Mouse (Mus musculus): ENCODE results near the gene Pla2g12b. TPM values are rescaled to one million over a fixed set of nuclear protein-coding genes. Genes with fewer than 3 reads are reported as not detected.

Pla2g12b gene
- 0.72 TPM in 1 of 2 replicates, not detected in the other for polyA plus RNA-seq (2015; fragmentation: Nextera tagmentation; extraction: Ambion mirVana)

- WGBS, result 78% methylated on average over 21 of the region's 21 CpGs
- Histone ChIP-seq H3K4me1 (peaks cover 4% of the 10 kb centered on the region), H3K9ac (replicated peaks) (no peak within 1 kb of the TSS), H3K4me2 (no peak within 1 kb of the TSS), H3K27me3 (replicated peaks) (no peaks in the 10 kb centered on the region), H3K4me3 (replicated peaks) (no peak within 1 kb of the TSS), H3K36me3 (no peaks in the 10 kb centered on the region), H3K9me3 (replicated peaks) (0 out of 2 replicates have a peak, but pooled peaks cover 3% of the 10 kb centered on the region), H3K27ac (replicated peaks) (no peak within 1 kb of the TSS)
- ATAC-seq (ENCODE audit: low FRiP score), result no peak
Measured at GRCm38 (mm10) chr10:59402899-59403792, at the start of gene Pla2g12b. Gene Pla2g12b (plus strand): TSS chr10:59403660.

GRCm38 (mm10) chr10:59354120-59354519 is 49.3 kb upstream of the Pla2g12b start:
- Histone ChIP-seq H3K4me2 (no peak overlapping the region), H3K27me3 (replicated peaks) (no peaks in the 10 kb centered on the region), H3K4me1 (no peaks in the 10 kb centered on the region), H3K9ac (replicated peaks) (no peak overlapping the region), H3K9me3 (replicated peaks) (no peaks in the 10 kb centered on the region), H3K36me3 (peaks cover 40% of the 10 kb centered on the region), H3K4me3 (replicated peaks) (no peak overlapping the region), H3K27ac (replicated peaks) (no peak overlapping the region)
- 59% methylated on average over 12 of the region's 12 CpGs for WGBS
- no peak for ATAC-seq (ENCODE audit: low FRiP score)

- no peaks in the 10 kb centered on the region for H3K4me1 ChIP-seq
- no peak overlapping the region for H3K27ac ChIP-seq (replicated peaks)
- H3K4me2 ChIP-seq, result no peak overlapping the region
- no peak for ATAC-seq (ENCODE audit: low FRiP score)
- peaks cover 37% of the 10 kb centered on the region for H3K36me3 ChIP-seq
- no peak overlapping the region for H3K9ac ChIP-seq (replicated peaks)
- no peaks in the 10 kb centered on the region for H3K27me3 ChIP-seq (replicated peaks)
- no peak overlapping the region for H3K4me3 ChIP-seq (replicated peaks)
- WGBS, result 48% methylated on average over 8 of the region's 8 CpGs
- H3K9me3 ChIP-seq (replicated peaks), result no peaks in the 10 kb centered on the region
Measured at GRCm38 (mm10) chr10:59355020-59355419, 48.4 kb upstream of the Pla2g12b start.

- Histone ChIP-seq H3K9me3 (replicated peaks) (no peaks in the 10 kb centered on the region), H3K4me3 (replicated peaks) (no peak overlapping the region)
Measured at GRCm38 (mm10) chr10:59358744-59359143, 44.7 kb upstream of the Pla2g12b start.

GRCm38 (mm10) chr10:59363208-59363607 is 40.3 kb upstream of the Pla2g12b start:
- 96% methylated on average over 2 of the region's 2 CpGs for WGBS
- H3K9me3 ChIP-seq (replicated peaks), result no peaks in the 10 kb centered on the region
- H3K27me3 ChIP-seq (replicated peaks), result no peaks in the 10 kb centered on the region
- no peak overlapping the region for H3K9ac ChIP-seq (replicated peaks)
- H3K4me2 ChIP-seq, result no peak overlapping the region
- H3K27ac ChIP-seq (replicated peaks), result no peak overlapping the region
- H3K36me3 ChIP-seq, result peaks cover 48% of the 10 kb centered on the region
- H3K4me3 ChIP-seq (replicated peaks), result no peak overlapping the region
- no peak for ATAC-seq (ENCODE audit: low FRiP score)
- no peaks in the 10 kb centered on the region for H3K4me1 ChIP-seq

More at GRCm38 (mm10) chr10:59358744-59359143, 44.7 kb upstream of the Pla2g12b start:
- ATAC-seq (ENCODE audit: low FRiP score), result no peak
- WGBS, result 85% methylated on average over 4 of the region's 4 CpGs
- no peaks in the 10 kb centered on the region for H3K27me3 ChIP-seq (replicated peaks)
- H3K4me1 ChIP-seq, result no peaks in the 10 kb centered on the region
- no peak overlapping the region for H3K27ac ChIP-seq (replicated peaks)
- peaks cover 29% of the 10 kb centered on the region for H3K36me3 ChIP-seq
- H3K9ac ChIP-seq (replicated peaks), result no peak overlapping the region
- no peak overlapping the region for H3K4me2 ChIP-seq

GRCm38 (mm10) chr10:59364551-59364950 is 38.9 kb upstream of the Pla2g12b start:
- H3K9ac ChIP-seq (replicated peaks), result no peak overlapping the region
- H3K4me2 ChIP-seq, result no peak overlapping the region
- 95% methylated on average over 3 of the region's 3 CpGs for WGBS
- H3K27me3 ChIP-seq (replicated peaks), result no peaks in the 10 kb centered on the region
- no peaks in the 10 kb centered on the region for H3K4me1 ChIP-seq
- peaks cover 59% of the 10 kb centered on the region for H3K36me3 ChIP-seq
- no peak overlapping the region for H3K4me3 ChIP-seq (replicated peaks)
- no peaks in the 10 kb centered on the region for H3K9me3 ChIP-seq (replicated peaks)
- ATAC-seq (ENCODE audit: low FRiP score), result no peak
- H3K27ac ChIP-seq (replicated peaks), result no peak overlapping the region

GRCm38 (mm10) chr10:59365804-59366589 is 37.5 kb upstream of the Pla2g12b start:
- no peaks in the 10 kb centered on the region for H3K4me1 ChIP-seq
- no peaks in the 10 kb centered on the region for H3K9me3 ChIP-seq (replicated peaks)
- peaks cover 71% of the 10 kb centered on the region for H3K36me3 ChIP-seq
- ATAC-seq (ENCODE audit: low FRiP score), result no peak
- H3K27ac ChIP-seq (replicated peaks), result no peak overlapping the region
- H3K4me2 ChIP-seq, result no peak overlapping the region
- H3K27me3 ChIP-seq (replicated peaks), result no peaks in the 10 kb centered on the region
- WGBS, result 77% methylated on average over 5 of the region's 5 CpGs
- H3K4me3 ChIP-seq (replicated peaks), result no peak overlapping the region
- no peak overlapping the region for H3K9ac ChIP-seq (replicated peaks)

GRCm38 (mm10) chr10:59366746-59367145 is 36.7 kb upstream of the Pla2g12b start:
- 97% methylated on average over 4 of the region's 4 CpGs for WGBS
- H3K4me3 ChIP-seq (replicated peaks), result no peak overlapping the region
- H3K9ac ChIP-seq (replicated peaks), result no peak overlapping the region
- H3K36me3 ChIP-seq, result peaks cover 74% of the 10 kb centered on the region
- H3K27ac ChIP-seq (replicated peaks), result no peak overlapping the region
- H3K27me3 ChIP-seq (replicated peaks), result no peaks in the 10 kb centered on the region
- no peaks in the 10 kb centered on the region for H3K9me3 ChIP-seq (replicated peaks)
- no peak for ATAC-seq (ENCODE audit: low FRiP score)
- H3K4me1 ChIP-seq, result no peaks in the 10 kb centered on the region
- H3K4me2 ChIP-seq, result no peak overlapping the region

- H3K4me3 ChIP-seq (replicated peaks), result no peak overlapping the region
- H3K4me2 ChIP-seq, result no peak overlapping the region
- no peaks in the 10 kb centered on the region for H3K9me3 ChIP-seq (replicated peaks)
- no peaks in the 10 kb centered on the region for H3K4me1 ChIP-seq
- no peak overlapping the region for H3K27ac ChIP-seq (replicated peaks)
- H3K9ac ChIP-seq (replicated peaks), result no peak overlapping the region
- no peaks in the 10 kb centered on the region for H3K27me3 ChIP-seq (replicated peaks)
- WGBS, result 95% methylated on average over 4 of the region's 4 CpGs
- ATAC-seq (ENCODE audit: low FRiP score), result no peak
- peaks cover 73% of the 10 kb centered on the region for H3K36me3 ChIP-seq
Measured at GRCm38 (mm10) chr10:59367206-59367605, 36.3 kb upstream of the Pla2g12b start.

- Histone ChIP-seq H3K4me3 (replicated peaks) (no peak overlapping the region), H3K27ac (replicated peaks) (no peak overlapping the region), H3K27me3 (replicated peaks) (no peaks in the 10 kb centered on the region), H3K4me2 (no peak overlapping the region), H3K36me3 (peaks cover 69% of the 10 kb centered on the region), H3K9ac (replicated peaks) (no peak overlapping the region), H3K9me3 (replicated peaks) (no peaks in the 10 kb centered on the region), H3K4me1 (no peaks in the 10 kb centered on the region)
- 91% methylated on average over 8 of the region's 8 CpGs for WGBS
- ATAC-seq (ENCODE audit: low FRiP score), result no peak
Measured at GRCm38 (mm10) chr10:59368729-59369128, 34.7 kb upstream of the Pla2g12b start.

- Histone ChIP-seq H3K27me3 (replicated peaks) (no peaks in the 10 kb centered on the region), H3K4me1 (no peaks in the 10 kb centered on the region), H3K4me3 (replicated peaks) (no peak overlapping the region), H3K36me3 (peaks cover 62% of the 10 kb centered on the region), H3K27ac (replicated peaks) (no peak overlapping the region), H3K9ac (replicated peaks) (no peak overlapping the region), H3K4me2 (no peak overlapping the region), H3K9me3 (replicated peaks) (no peaks in the 10 kb centered on the region)
- ATAC-seq (ENCODE audit: low FRiP score), result no peak
- 93% methylated on average over 9 of the region's 9 CpGs for WGBS
Measured at GRCm38 (mm10) chr10:59369426-59369825, 34.0 kb upstream of the Pla2g12b start.
